ENCODE assay signal across 10 mouse cellular contexts in genomic region chr5:76665421-76665820, GRCm38 (mm10). TPM values are rescaled to one million over a fixed set of nuclear protein-coding genes. Genes with fewer than 3 reads are reported as not detected.
DNase-seq lines count a peak whose midpoint lies in the region; ATAC-seq lines count a peak whose summit lies in the region.
"Had no signal": no experiment of that assay in that cellular context is flagged by ENCODE, and none has a peak within 500 bp of the region (broad histone marks: within the 10 kb centered on the region; RNA-seq: fewer than 3 reads in every experiment).

No protein-coding gene starts in this region.

- no peaks in the 10 kb centered on the region for H3K27me3 ChIP-seq in forebrain, embryonic 16.5 days (replicated peaks; ENCODE audit: control insufficient read depth, insufficient read depth, low read length)

- H3K27ac ChIP-seq in forebrain, embryonic 16.5 days (ENCODE audit: low read length): peak overlapping the region; percentile 55

- WGBS in forebrain, embryonic 16.5 days: 15% methylated on average over 7 of the region's 7 CpGs

- H3K36me3 ChIP-seq in forebrain, embryonic 16.5 days (ENCODE audit: control insufficient read depth, insufficient read depth): no peaks in the 10 kb centered on the region; the same call in 1 of the 2 replicates

- no peak overlapping the region for H3K4me3 ChIP-seq in forebrain, embryonic 16.5 days (replicated peaks; ENCODE audit: low read length)
- H3K4me3 ChIP-seq: myocyte had no signal

- H3K4me2 ChIP-seq in forebrain, embryonic 16.5 days (ENCODE audit: low read length): peak overlapping the region; percentile 25; the same call in 1 of the 2 replicates

- ATAC-seq in forebrain, embryonic 16.5 days: peak; percentile 57
- no peak for ATAC-seq in inflammation-experienced regulatory T-cells, adult 6 months

- no peaks in the 10 kb centered on the region for H3K9me3 ChIP-seq in forebrain, embryonic 16.5 days (ENCODE audit: control insufficient read depth, low read length)

- no peak overlapping the region; the same call in 1 of the 2 replicates for H3K9ac ChIP-seq in forebrain, embryonic 16.5 days (replicated peaks; ENCODE audit: low read depth, low read length)

- H3K4me1 ChIP-seq in forebrain, embryonic 16.5 days (replicated peaks; ENCODE audit: control insufficient read depth, insufficient read depth, low read length): peaks cover 25% of the 10 kb centered on the region

- peak; percentile 54 for DNase-seq in lung, postnatal 10 days
- no peak for DNase-seq in lung, postnatal 25 days (ENCODE audit: low spot score)
- DNase-seq in mesoderm, embryonic 11.5 days (ENCODE audit: low read depth, low spot score): peak; percentile 91
- DNase-seq in retina, postnatal 7 days (ENCODE audit: low read depth, low spot score): peak; percentile 24
- no peak for DNase-seq in layer of hippocampus, postnatal 25 days (ENCODE audit: extremely low spot score in 1 of 2, low spot score in 1 of 2)
- no peak for DNase-seq in MN1 (ENCODE audit: low spot score)
- DNase-seq: kidney, postnatal 14 days had no signal

RNA-seq across cellular contexts. Expression of gene C530008M17Rik, which starts 9.1 kb away (rescaled TPM):
- 74.6 and 77.0 TPM in 2 replicates for polyA plus RNA-seq in forebrain, embryonic 16.5 days (2015; fragmentation: Nextera tagmentation; extraction: Ambion mirVana)
- 1 to 10 TPM in 1 of 3 experiments, under 1 TPM in 2; 0.34 to 1.8 (median 0.58) TPM for polyA plus RNA-seq in inflammation-experienced regulatory T-cells, adult 6 months (2017; shearing (Covaris generic))
- total RNA-seq in layer of hippocampus, postnatal 25 days (2021): 10 to 100 TPM; 86.4 to 94.5 TPM

Comparison
In these comparisons a context has a peak if more than half of its experiments do, and no peak if none do; other contexts are left out.
1. DNase-seq: peak in lung, postnatal 10 days (single experiment), mesoderm, embryonic 11.5 days (single experiment) and retina, postnatal 7 days (single experiment); none in lung, postnatal 25 days (single experiment), layer of hippocampus, postnatal 25 days (0 of 2) and MN1 (single experiment).
2. RNA of gene C530008M17Rik, which starts 9.1 kb away (polyA plus RNA-seq): 74.6 to 77.0 TPM in forebrain, embryonic 16.5 days; 0.34 to 1.8 TPM in inflammation-experienced regulatory T-cells, adult 6 months; every median in the first group is over 10 times any median in the second.